Mouse (Mus musculus) E14TG2a.4 (cell line): ENCODE results near the gene 4930447C04Rik.

Experiments used
- H3K27me3 ChIP-seq: 2 replicates; pipeline ENCODE4 v1.6.1; 2014; ENCODE audit warnings: low read length, control low read depth; ENCODE audit not compliant: insufficient read depth
- H3K36me3 ChIP-seq: 2 replicates; pipeline ENCODE4 v1.6.1; 2014; ENCODE audit warnings: low read length, control low read depth; ENCODE audit not compliant: insufficient read depth
- H3K4me1 ChIP-seq: replicated peaks from 2 replicates; pipeline ENCODE4 v1.6.1; 2014; ENCODE audit warnings: low read depth, low read length, control low read depth
- H3K4me3 ChIP-seq: replicated peaks from 2 replicates; pipeline ENCODE4 v1.5.1; 2014; ENCODE audit warnings: mild to moderate bottlenecking, low read length
- H3K9me3 ChIP-seq: 2 replicates; pipeline ENCODE4 v1.6.1; 2014; ENCODE audit warnings: low read length, control low read depth
- CTCF ChIP-seq: conservative IDR thresholded peaks from 2 replicates; pipeline ENCODE4 v1.5.1; 2014; ENCODE audit warnings: low read length
- NANOG ChIP-seq: IDR thresholded peaks from 2 replicates; pipeline ENCODE4 v1.6.1; 2014; ENCODE audit warnings: borderline replicate concordance, low read length, mixed read lengths
- POU5F1 ChIP-seq: IDR thresholded peaks from 2 replicates; pipeline ENCODE4 v1.6.1; 2014; ENCODE audit warnings: low read length, borderline replicate concordance

The 4930447C04Rik gene

DNA sequence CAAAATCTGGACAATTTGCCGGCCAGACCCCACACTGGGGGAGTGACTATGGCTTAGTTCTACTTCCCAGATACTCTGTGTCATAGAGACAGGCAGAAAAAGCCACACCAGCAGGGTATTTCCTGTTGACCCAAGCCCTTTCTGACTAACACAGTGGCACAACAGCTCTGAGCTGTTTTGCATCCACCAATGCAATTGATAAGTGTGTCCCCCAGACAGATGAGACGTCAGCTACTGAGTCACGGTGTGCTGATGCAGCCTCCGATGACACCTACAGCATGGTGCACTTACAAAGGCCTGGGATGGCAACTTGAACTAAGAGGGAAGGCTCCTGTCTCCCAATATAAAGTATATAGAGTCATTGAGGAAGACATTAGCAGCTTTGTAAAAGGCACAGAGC, 103.3 kb downstream of the 4930447C04Rik start:
- H3K9me3 ChIP-seq: peaks cover 5% of the 10 kb centered on the region; the same call in 1 of the 2 replicates
- H3K4me1 ChIP-seq: peaks cover 40% of the 10 kb centered on the region
- peaks cover 5% of the 10 kb centered on the region for H3K27me3 ChIP-seq
- no peak overlapping the region for H3K4me3 ChIP-seq
- no peaks in the 10 kb centered on the region for H3K36me3 ChIP-seq
- no peak for TF ChIP-seq CTCF
- no peak for TF ChIP-seq POU5F1
- TF ChIP-seq NANOG: no peak

DNA sequence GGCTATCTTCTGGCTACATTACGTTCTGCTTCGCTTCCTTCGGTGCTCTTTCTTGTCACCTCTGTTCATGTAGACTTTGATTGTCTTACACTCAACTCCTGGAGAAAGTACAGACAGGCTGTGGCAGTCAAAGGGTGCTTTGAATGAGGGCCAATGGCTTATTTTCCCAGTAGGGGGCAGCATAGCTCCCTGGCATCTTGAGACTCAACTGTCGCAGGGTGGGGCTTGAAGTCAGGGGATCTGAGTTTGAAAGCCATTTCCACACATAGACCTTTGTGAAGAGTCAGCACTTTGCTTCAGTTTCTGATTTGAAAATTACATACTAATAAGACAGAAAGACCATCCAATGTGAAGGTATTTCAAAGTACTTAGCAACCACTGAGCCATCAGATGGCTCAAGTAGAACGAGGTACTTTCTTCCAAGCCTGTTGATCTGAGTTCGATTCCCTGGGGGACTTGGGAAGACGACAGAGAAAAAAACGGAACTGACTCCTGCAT, 105.0 kb downstream of the 4930447C04Rik start:
- Histone ChIP-seq H3K4me1 (peaks cover 40% of the 10 kb centered on the region), H3K4me3 (peak overlapping the region; percentile 57), H3K36me3 (no peaks in the 10 kb centered on the region), H3K27me3 (peaks cover 17% of the 10 kb centered on the region), H3K9me3 (peaks cover 4% of the 10 kb centered on the region; the same call in 1 of the 2 replicates)
- TF ChIP-seq NANOG (no peak), POU5F1 (no peak), CTCF (peak; percentile 79)

DNA sequence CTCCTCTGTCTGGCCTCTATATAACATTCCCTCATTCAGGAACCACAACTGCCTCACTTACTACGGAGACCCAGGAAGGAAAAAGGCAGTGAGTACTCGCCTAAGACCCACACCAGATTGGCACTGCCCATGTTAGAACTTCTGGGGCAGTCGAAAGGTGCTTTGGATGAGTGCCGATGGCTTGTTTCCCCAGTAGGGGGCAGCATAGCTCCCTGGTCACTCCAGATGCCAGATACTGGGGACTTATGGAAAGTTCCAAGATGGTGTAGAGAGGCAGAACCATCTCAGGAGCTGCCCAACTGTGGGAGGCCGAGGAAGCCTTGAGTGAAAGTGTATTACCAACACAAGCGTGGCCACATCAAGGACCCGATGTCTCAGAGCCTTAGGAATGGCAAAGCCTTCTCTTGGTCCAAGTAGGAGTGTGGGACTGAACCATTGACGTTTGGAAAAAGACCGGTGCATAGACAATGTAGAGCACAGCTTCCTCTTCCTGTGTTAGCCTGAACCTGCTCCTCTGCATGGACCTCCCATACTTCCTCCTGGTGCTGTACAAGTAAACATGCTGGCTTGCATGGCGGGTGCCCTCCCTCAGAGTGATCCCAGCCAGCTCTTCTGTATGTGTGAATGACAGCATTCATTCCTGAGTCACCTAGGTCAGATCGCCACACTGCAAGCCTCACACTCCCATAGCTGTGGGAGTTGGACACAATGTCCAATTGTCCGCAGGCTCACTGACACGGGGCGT, 105.6 kb downstream of the 4930447C04Rik start:
- H3K9me3 ChIP-seq: no peaks in the 10 kb centered on the region
- H3K4me1 ChIP-seq: peaks cover 40% of the 10 kb centered on the region
- peaks cover 23% of the 10 kb centered on the region for H3K27me3 ChIP-seq
- peak overlapping the region; percentile 57 for H3K4me3 ChIP-seq
- TF ChIP-seq NANOG (no peak), CTCF (peak; percentile 90), POU5F1 (no peak)
- no peaks in the 10 kb centered on the region for H3K36me3 ChIP-seq

DNA sequence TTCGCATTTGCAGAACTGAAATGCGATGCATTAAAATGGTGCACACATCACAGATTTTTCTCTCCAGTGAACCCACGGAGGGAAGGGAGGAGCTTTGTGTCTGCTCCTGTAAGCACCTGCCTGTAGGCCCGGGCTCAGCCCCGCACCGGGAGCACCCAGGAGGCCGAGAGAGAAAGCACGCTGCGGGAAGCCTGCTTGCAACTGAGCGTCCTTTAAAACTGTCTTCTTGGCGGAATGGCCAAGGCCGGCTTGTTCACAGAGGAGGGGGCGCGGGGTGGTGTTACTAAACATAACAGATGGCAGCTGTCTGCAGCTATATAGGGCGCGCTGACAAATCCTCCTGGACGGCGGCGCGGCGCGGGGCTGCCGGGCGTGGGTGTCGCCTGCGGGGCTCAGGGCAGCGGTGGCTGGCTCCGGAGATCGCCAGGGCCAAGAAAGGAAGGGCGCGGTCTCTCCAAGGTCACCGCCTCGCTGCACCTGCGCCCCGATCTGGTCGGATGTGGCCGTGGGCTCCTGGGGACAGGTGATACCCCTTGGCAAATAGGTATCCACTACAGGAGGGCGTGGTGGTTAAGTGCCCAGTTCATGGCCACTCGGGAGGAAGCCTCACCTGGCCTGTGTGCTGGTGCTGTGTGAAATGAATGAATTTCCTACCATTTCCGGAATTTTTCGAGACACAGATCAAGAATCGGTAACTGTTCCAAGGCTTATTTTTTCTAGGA, 108.7 kb downstream of the 4930447C04Rik start:
- TF ChIP-seq NANOG (no peak; the same call in 1 of the 2 replicates), POU5F1 (no peak)
- Histone ChIP-seq H3K27me3 (peaks cover 44% of the 10 kb centered on the region), H3K4me3 (peak overlapping the region; percentile 71), H3K9me3 (no peaks in the 10 kb centered on the region), H3K4me1 (peaks cover 35% of the 10 kb centered on the region), H3K36me3 (no peaks in the 10 kb centered on the region)
